Mouse (Mus musculus): ENCODE measurements around the gene Kctd6. TPM values are rescaled to one million over a fixed set of nuclear protein-coding genes. Genes with fewer than 3 reads are reported as not detected.

Kctd6 gene
- 15.6 and 43.4 TPM in 2 replicates for polyA plus RNA-seq (2021; fragmentation: Nextera tagmentation)
- long read RNA-seq, experiment 1, transcript Kctd6-202 (3 exons, 3,052 nt): minor isoform, 6 of 52 reads
- long read RNA-seq, experiment 1, transcript Kctd6-201 (3 exons, 1,650 nt): major isoform, 20 of 52 reads
- long read RNA-seq, experiment 1, partial matches to known transcripts: 3 of 52 reads
- long read RNA-seq, experiment 1, other reads (novel, unspliced or antisense): 23 of 52 reads
- long read RNA-seq, experiment 2, partial matches to known transcripts: 12 of 19 reads
- long read RNA-seq, experiment 2, other reads (novel, unspliced or antisense): 2 of 19 reads

DNA sequence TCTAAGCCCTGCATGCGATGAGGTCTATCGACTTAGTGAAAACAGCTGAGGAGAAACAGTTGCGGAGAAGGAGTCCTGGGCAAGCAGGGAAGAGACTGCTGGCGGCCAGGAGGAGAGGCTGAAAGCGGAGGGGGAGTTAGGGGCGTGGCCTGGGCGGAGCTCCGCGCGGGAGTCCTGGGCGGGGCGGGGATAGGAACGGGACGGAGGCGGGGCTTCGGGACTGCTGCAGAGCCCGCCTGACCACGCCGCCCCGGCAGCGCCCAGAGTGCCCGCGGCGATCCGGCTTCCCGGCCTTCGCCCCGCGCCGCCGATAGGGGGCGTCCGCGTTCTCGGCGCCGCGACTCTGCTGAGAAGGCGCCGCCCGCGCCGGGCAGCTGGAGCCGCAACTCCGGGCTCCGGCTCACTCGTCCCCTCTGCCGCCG, at the start of gene Kctd6:
Gene Kctd6 (plus strand): TSS at position 338 of the 422 bp plus-strand sequence.

GRCm38 (mm10) chr14:8172507-8173410, 41.2 kb upstream of the Kctd6 start, which contains the start of gene Pdhb:
Gene Pdhb, minus strand, starts transcription at chr14:8173025.

GRCm38 (mm10) chr14:8259166-8259565, 45.2 kb downstream of the Kctd6 start, which contains the start of gene Acox2:
Gene Acox2, minus strand, starts transcription at chr14:8259353.

Other genes starting within 250 kb of the Kctd6 start
- gene Dnase1l3, start 219.6 kb upstream of the Kctd6 start, polyA plus RNA-seq (2021; fragmentation: Nextera tagmentation): 0.13 and 0.20 TPM in 2 replicates
- 79.0 and 99.0 TPM in 2 replicates for gene Abhd6, start 211.2 kb upstream of the Kctd6 start, polyA plus RNA-seq (2021; fragmentation: Nextera tagmentation)
- gene Rpp14, start 133.8 kb upstream of the Kctd6 start, polyA plus RNA-seq (2021; fragmentation: Nextera tagmentation): 30.9 and 39.3 TPM in 2 replicates
- 14.6 and 19.8 TPM in 2 replicates for gene Pxk, start 115.9 kb upstream of the Kctd6 start, polyA plus RNA-seq (2021; fragmentation: Nextera tagmentation)
- 166 and 172 TPM in 2 replicates for gene Pdhb, start 41.1 kb upstream of the Kctd6 start, polyA plus RNA-seq (2021; fragmentation: Nextera tagmentation)
- not detected in 2 replicates for gene Acox2, start 45.2 kb downstream of the Kctd6 start, polyA plus RNA-seq (2021; fragmentation: Nextera tagmentation)
- 34.4 and 79.8 TPM in 2 replicates for gene Fam107a, start 103.9 kb downstream of the Kctd6 start, polyA plus RNA-seq (2021; fragmentation: Nextera tagmentation)
- not detected in 2 replicates for gene Oit1, start 164.6 kb downstream of the Kctd6 start, polyA plus RNA-seq (2021; fragmentation: Nextera tagmentation)

All from left cerebral cortex, adult 6 months (tissue).